Mouse (Mus musculus) heart, embryonic 14.5 days (tissue): Measurements from ENCODE around the gene Oaz1. TPM values are rescaled to one million over a fixed set of nuclear protein-coding genes. Genes with fewer than 3 reads are reported as not detected.
A peak's percentile ranks its signal among the peaks of the same experiment; 100 is the strongest.

Source experiments
- ATAC-seq: fragments of 200-750 bp; cut with Nextera tagmentation; 2 replicates; pipeline ENCODE4 v1.8.0; 2017; ENCODE audit warnings: low read depth, moderate TSS enrichment; ENCODE audit not compliant: insufficient number of reproducible peaks, insufficient read depth, low FRiP score
- H3K27ac ChIP-seq, 2 experiments: fragments of 200-500 bp in 1 of 2; fragments of 300-500 bp in 1 of 2; sonication (generic) in 1 of 2; replicated peaks in 1 of 2; 2 replicates each; pipeline ENCODE4 v1.5.1; 2012 to 2014; ENCODE audit warnings: low read depth in 2 of 2, low read length in 2 of 2, control low read depth in 1 of 2, mild to moderate bottlenecking in 1 of 2, mixed read lengths in 1 of 2; ENCODE audit not compliant: control insufficient read depth in 1 of 2, insufficient read depth in 1 of 2
- H3K27me3 ChIP-seq: fragments of 300-500 bp; sonication (generic); 2 replicates; pipeline ENCODE4 v1.6.1; 2014; ENCODE audit warnings: mild to moderate bottlenecking, low read length, control low read depth; ENCODE audit not compliant: control insufficient read depth, insufficient read depth
- H3K36me3 ChIP-seq: fragments of 300-500 bp; sonication (generic); 2 replicates; pipeline ENCODE4 v1.6.1; 2014; ENCODE audit warnings: mild to moderate bottlenecking, control low read depth, low read length, mixed read lengths; ENCODE audit not compliant: control insufficient read depth, insufficient read depth
- H3K4me1 ChIP-seq, 2 experiments: fragments of 200-500 bp in 1 of 2; fragments of 300-500 bp in 1 of 2; sonication (generic) in 1 of 2; 2 replicates each; pipeline ENCODE4 v1.6.1; 2012 to 2014; ENCODE audit warnings: low read length in 2 of 2, control low read depth in 1 of 2, mixed read lengths in 1 of 2; ENCODE audit not compliant: control insufficient read depth in 2 of 2, insufficient read depth in 2 of 2
- H3K4me2 ChIP-seq: fragments of 300-500 bp; sonication (generic); 2 replicates; pipeline ENCODE4 v1.6.1; 2014; ENCODE audit warnings: mild to moderate bottlenecking, low read length
- H3K4me3 ChIP-seq, 2 experiments: fragments of 200-500 bp in 1 of 2; fragments of 300-500 bp in 1 of 2; sonication (generic) in 1 of 2; 2 replicates each; pipeline ENCODE4 v1.5.1; 2012 to 2014; ENCODE audit warnings: low read length in 2 of 2, mild to moderate bottlenecking in 2 of 2, control low read depth in 1 of 2, low read depth in 1 of 2, moderate library complexity in 1 of 2; ENCODE audit not compliant: control insufficient read depth in 1 of 2, insufficient read depth in 1 of 2
- H3K9ac ChIP-seq: fragments of 300-500 bp; sonication (generic); 2 replicates; pipeline ENCODE4 v1.6.1; 2014; ENCODE audit warnings: mild to moderate bottlenecking, low read length
- H3K9me3 ChIP-seq: fragments of 300-500 bp; sonication (generic); 2 replicates; pipeline ENCODE4 v1.6.1; 2016; ENCODE audit warnings: low read length, control low read depth; ENCODE audit not compliant: control insufficient read depth
- WGBS: fragments of 180-500 bp; shearing (Covaris S2); extraction: QIAGEN DNeasy Blood & Tissue Kit; methylation state at CpG from one replicate; pipeline ENCODE4 v1.1.7; 2014; 5-methylcytosine and 5-hydroxymethylcytosine counted together
- polyA plus RNA-seq: library from polyadenylated mRNA; unstranded; fragments of >200 nt; fragmentation: Nextera tagmentation; extraction: Ambion mirVana; gene quantifications from 2 replicates; pipeline ENCODE4 v1.2.1, GENCODE M21; 2014

The Oaz1 gene
- polyA plus RNA-seq, 1 experiment from 2014 or later: 2,172 TPM

GRCm38 (mm10) chr10:80796307-80796848, 30.1 kb upstream of the Oaz1 start:
- H3K9ac ChIP-seq: no peak overlapping the region; the same call in 1 of the 2 replicates
- no peaks in the 10 kb centered on the region for H3K9me3 ChIP-seq
- H3K4me3 ChIP-seq: no peak overlapping the region
- peaks cover 10 to 26% of the 10 kb centered on the region in 2 experiments for H3K4me1 ChIP-seq
- 80% methylated on average over 9 of the region's 9 CpGs for WGBS
- no peak for ATAC-seq
- H3K27me3 ChIP-seq: no peaks in the 10 kb centered on the region
- H3K27ac ChIP-seq: no peak overlapping the region
- H3K36me3 ChIP-seq: peaks cover 67% of the 10 kb centered on the region
- H3K4me2 ChIP-seq: peak overlapping the region; percentile 92

DNA sequence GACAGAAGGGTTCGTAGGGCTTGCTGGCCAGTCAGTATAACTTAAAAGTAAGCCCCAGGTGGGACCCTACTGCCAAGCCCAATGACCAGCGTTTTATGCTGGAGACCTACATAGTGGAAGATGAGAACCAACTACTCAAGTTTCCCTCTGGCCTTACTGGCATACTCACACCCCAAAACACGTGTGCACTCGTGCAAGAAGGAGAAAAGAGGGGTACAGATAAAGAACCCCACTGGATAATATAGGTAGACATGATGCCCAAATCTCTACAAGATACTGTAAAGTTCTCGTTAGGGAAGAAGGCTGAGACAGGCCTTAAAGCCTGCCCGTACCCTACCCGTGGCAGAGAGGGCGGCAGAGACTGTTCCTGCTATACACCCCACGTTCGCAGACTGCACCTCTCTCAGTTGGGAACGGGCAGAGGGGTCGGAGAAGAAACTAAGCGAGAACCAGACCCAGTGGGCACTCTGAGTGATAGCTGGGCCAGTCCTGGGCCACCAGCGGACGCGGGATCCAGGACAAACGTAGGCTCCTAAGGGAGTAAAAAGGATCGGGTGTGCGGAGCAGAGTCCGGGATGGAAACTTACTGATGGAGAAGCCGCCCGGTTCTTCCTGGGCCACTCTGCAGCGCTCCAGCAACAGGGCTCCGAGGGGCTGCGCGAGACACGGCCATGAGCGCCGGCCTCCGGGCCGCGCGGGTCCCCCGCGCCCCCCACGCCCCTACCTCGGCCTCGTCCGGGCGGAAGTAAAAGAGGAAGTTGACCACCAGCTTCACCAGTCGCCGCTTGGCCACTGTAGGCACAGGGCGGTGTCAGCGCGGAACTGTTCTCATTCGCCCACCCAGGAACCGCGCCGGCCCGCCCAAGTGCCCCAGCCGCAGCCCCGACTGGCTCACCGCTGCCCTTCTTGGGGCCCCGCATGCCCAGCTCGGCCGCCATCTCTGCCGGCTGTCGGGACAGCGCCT, 29.0 kb upstream of the Oaz1 start:
- ATAC-seq: peak; percentile 52
- Histone ChIP-seq H3K4me2 (peak overlapping the region; percentile 92), H3K4me3 (peak overlapping the region; percentile 69 to 84), H3K4me1 (peaks cover 2 to 16% of the 10 kb centered on the region in 2 experiments; a peak in 3 of 4 replicates), H3K27ac (peak overlapping the region; percentile 93 to 97), H3K9ac (peak overlapping the region; percentile 94), H3K36me3 (peaks cover 67% of the 10 kb centered on the region), H3K9me3 (no peaks in the 10 kb centered on the region), H3K27me3 (no peaks in the 10 kb centered on the region)
- 4% methylated on average over 48 of the region's 59 CpGs for WGBS

- Histone ChIP-seq H3K27ac (peak within 1 kb of the TSS; percentile 93 to 97), H3K9me3 (no peaks in the 10 kb centered on the region), H3K36me3 (peaks cover 67% of the 10 kb centered on the region), H3K4me3 (peak within 1 kb of the TSS; percentile 69 to 84), H3K4me1 (peaks cover 2 to 16% of the 10 kb centered on the region in 2 experiments; a peak in 3 of 4 replicates), H3K4me2 (peak within 1 kb of the TSS; percentile 92), H3K9ac (peak within 1 kb of the TSS; percentile 94), H3K27me3 (no peaks in the 10 kb centered on the region)
- peak; percentile 89 for ATAC-seq
- under 1% methylated on average over 104 of the region's 104 CpGs for WGBS
Observed at GRCm38 (mm10) chr10:80798150-80799006, 28.1 kb upstream of the Oaz1 start, which contains the start of the genes Sf3a2 and Plekhj1. Sf3a2 (plus strand) TSS chr10:80798198. Plekhj1 (minus strand) TSS chr10:80798626.

GRCm38 (mm10) chr10:80799070-80799566, 27.3 kb upstream of the Oaz1 start:
- WGBS: 2% methylated on average over 18 of the region's 18 CpGs
- Histone ChIP-seq H3K9ac (peak overlapping the region; percentile 94), H3K27me3 (no peaks in the 10 kb centered on the region), H3K4me1 (peaks cover 2 to 16% of the 10 kb centered on the region in 2 experiments; a peak in 3 of 4 replicates), H3K27ac (peak overlapping the region; percentile 81 to 93), H3K4me2 (peak overlapping the region; percentile 92), H3K9me3 (no peaks in the 10 kb centered on the region), H3K4me3 (peak overlapping the region; percentile 69 to 84), H3K36me3 (peaks cover 67% of the 10 kb centered on the region)
- ATAC-seq: no peak

DNA sequence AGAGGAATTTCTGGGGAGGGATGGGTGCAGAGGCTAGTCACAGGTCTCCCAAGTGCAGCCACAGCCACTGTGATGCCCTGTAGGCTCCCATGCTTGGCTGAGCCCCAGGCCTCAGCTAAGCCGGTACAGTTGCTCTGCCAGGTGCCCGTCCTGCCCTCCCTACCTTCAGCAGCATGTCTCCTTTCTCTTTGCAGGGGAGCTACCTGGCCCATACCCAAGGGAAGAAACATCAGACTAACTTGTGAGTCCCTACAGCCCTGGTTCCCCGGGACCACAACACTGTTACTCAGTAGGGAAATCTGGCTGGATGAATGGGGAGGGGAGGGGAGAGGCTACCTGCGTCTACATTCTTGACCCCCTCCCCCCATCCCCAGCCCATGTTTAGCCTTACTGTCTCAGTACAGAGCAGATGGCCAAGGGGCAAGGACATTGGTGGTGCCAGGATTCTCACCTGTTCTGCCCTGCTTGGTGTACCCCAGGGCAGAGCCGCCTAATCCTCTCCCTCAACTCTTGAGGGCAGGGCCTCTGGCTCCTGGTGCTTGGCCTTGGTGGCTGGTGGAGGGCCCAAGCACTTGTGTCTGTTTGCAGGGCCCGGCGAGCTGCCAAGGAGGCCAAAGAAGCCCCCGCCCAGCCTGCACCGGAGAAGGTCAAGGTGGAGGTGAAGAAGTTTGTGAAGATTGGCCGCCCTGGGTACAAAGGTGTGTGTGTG, 24.1 kb upstream of the Oaz1 start:
- no peak for ATAC-seq
- 84% methylated on average over 10 of the region's 10 CpGs for WGBS
- no peak overlapping the region for H3K9ac ChIP-seq

DNA sequence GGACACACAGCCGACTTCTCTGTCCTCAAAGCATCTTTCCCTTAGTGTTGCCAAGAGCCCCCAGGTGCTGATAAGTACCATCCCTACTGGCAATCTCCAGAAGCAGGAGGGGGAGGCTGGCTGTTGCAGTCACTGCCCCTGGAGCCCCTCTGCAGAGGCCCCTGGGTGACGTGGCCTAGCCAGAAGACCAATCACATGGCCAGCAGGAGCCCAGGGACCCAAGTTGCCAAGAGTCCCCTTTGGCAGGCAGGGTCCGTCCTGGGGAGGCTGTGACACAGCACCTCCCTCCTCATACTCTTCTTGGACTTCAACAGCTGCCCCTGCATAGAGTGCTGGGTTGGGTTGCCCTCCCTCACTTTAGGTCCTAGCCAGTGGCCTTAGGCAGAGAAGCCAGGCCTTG, 23.5 kb upstream of the Oaz1 start:
- Histone ChIP-seq H3K27ac (no peak overlapping the region), H3K9ac (no peak overlapping the region), H3K4me1 (peaks cover 16 to 36% of the 10 kb centered on the region in 2 experiments), H3K9me3 (no peaks in the 10 kb centered on the region), H3K4me3 (no peak overlapping the region), H3K4me2 (no peak overlapping the region), H3K36me3 (peaks cover 51% of the 10 kb centered on the region), H3K27me3 (no peaks in the 10 kb centered on the region)
- 62% methylated on average over 3 of the region's 3 CpGs for WGBS
- ATAC-seq: no peak

More for the DNA sequence above, 24.1 kb upstream of the Oaz1 start:
- Histone ChIP-seq H3K9me3 (no peaks in the 10 kb centered on the region), H3K36me3 (peaks cover 51% of the 10 kb centered on the region), H3K27ac (no peak overlapping the region), H3K4me1 (peaks cover 12 to 33% of the 10 kb centered on the region in 2 experiments; a peak in 3 of 4 replicates), H3K4me2 (no peak overlapping the region), H3K4me3 (no peak overlapping the region), H3K27me3 (no peaks in the 10 kb centered on the region)
